Comparison of ENCODE assay signal across 15 mouse cellular contexts in genomic region chr2:151513525-151514285, GRCm38 (mm10). TPM values are rescaled to one million over a fixed set of nuclear protein-coding genes. Genes with fewer than 3 reads are reported as not detected.
DNase-seq lines count a peak whose midpoint lies in the region; ATAC-seq and TF ChIP-seq lines count a peak whose summit lies in the region.
"Had no signal": no experiment of that assay in that cellular context is flagged by ENCODE, and none has a peak within 500 bp of the region (broad histone marks: within the 10 kb centered on the region; RNA-seq: fewer than 3 reads in every experiment).

No protein-coding gene starts in this region.

- no peaks in the 10 kb centered on the region for H3K9me3 ChIP-seq in liver, embryonic 14.5 days (ENCODE audit: control insufficient read depth, low read length)
- no peaks in the 10 kb centered on the region for H3K9me3 ChIP-seq in liver, embryonic 11.5 days (ENCODE audit: control insufficient read depth, low read length)
- no peaks in the 10 kb centered on the region for H3K9me3 ChIP-seq in CH12.LX (replicated peaks; ENCODE audit: low read length)
- no peaks in the 10 kb centered on the region for H3K9me3 ChIP-seq in hindbrain, embryonic 11.5 days (ENCODE audit: control insufficient read depth, low read length)
- H3K9me3 ChIP-seq: forebrain, embryonic 12.5 days; limb, embryonic 10.5 days; megakaryocyte, embryonic 14.5 days had no signal

- in situ Hi-C loops in CH12.LX (cut with MboI; ENCODE audit: low pct_ligation_motif_present, low pct_unique_long_range_greater_than_20kb, low sequenced_read_pairs), result no loop called here

- 67% methylated on average over 3 of the region's 3 CpGs for WGBS in liver, embryonic 14.5 days (ENCODE audit: insufficient replicate concordance)
- 81% methylated on average over 3 of the region's 3 CpGs for WGBS in liver, embryonic 11.5 days
- 85% methylated on average over 3 of the region's 3 CpGs for WGBS in hindbrain, embryonic 11.5 days

- H3K27me3 ChIP-seq in liver, embryonic 14.5 days (ENCODE audit: control insufficient read depth, insufficient read depth, low read length), result no peaks in the 10 kb centered on the region
- no peaks in the 10 kb centered on the region for H3K27me3 ChIP-seq in liver, embryonic 11.5 days (replicated peaks; ENCODE audit: control insufficient read depth, insufficient read depth, low read length)
- H3K27me3 ChIP-seq in CH12.LX (replicated peaks), result no peaks in the 10 kb centered on the region
- H3K27me3 ChIP-seq in hindbrain, embryonic 11.5 days (ENCODE audit: control insufficient read depth, insufficient read depth, low read length), result no peaks in the 10 kb centered on the region
- H3K27me3 ChIP-seq: forebrain, embryonic 12.5 days; megakaryocyte, embryonic 14.5 days had no signal

- dilution Hi-C loops in CH12.LX (cut with MboI; ENCODE audit: extremely low pct_ligation_motif_present, extremely low pct_unique_long_range_greater_than_20kb, low sequenced_read_pairs), result no loop called here

- peak; percentile 9; the same call in 1 of the 2 replicates for TF ChIP-seq CTCF in liver, embryonic 14.5 days (IDR thresholded peaks at IDR 0.05; ENCODE audit: low read depth)
- peak in 1 of 2 experiments; percentile 15; a peak in 1 of 4 replicates for TF ChIP-seq CTCF in CH12.LX (conservative IDR thresholded peaks at IDR 0.05 in 1 of 2, IDR thresholded peaks at IDR 0.05 in 1 of 2; ENCODE audit: low read depth in 2 of 2, low read length in 2 of 2)

- H3K27ac ChIP-seq in liver, embryonic 14.5 days, result no peak overlapping the region
- no peak overlapping the region for H3K27ac ChIP-seq in liver, embryonic 11.5 days (ENCODE audit: low read depth, low read length)
- H3K27ac ChIP-seq in CH12.LX (ENCODE audit: insufficient read depth, low read depth), result peak overlapping the region; percentile 90; the same call in 1 of the 2 replicates
- no peak overlapping the region for H3K27ac ChIP-seq in hindbrain, embryonic 11.5 days (ENCODE audit: low read depth, low read length)
- H3K27ac ChIP-seq: forebrain, embryonic 12.5 days; limb, embryonic 10.5 days had no signal

- H3K4me1 ChIP-seq in liver, embryonic 14.5 days (replicated peaks; ENCODE audit: control insufficient read depth in 2 of 2, insufficient read depth in 2 of 2, low read length in 1 of 2), result no peaks in the 10 kb centered on the region
- no peaks in the 10 kb centered on the region for H3K4me1 ChIP-seq in liver, embryonic 11.5 days (replicated peaks; ENCODE audit: control insufficient read depth, insufficient read depth, low read length)
- peaks cover 32 to 35% of the 10 kb centered on the region in 2 experiments for H3K4me1 ChIP-seq in CH12.LX (ENCODE audit: control insufficient read depth in 1 of 2, insufficient read depth in 2 of 2)
- no peaks in the 10 kb centered on the region for H3K4me1 ChIP-seq in hindbrain, embryonic 11.5 days (replicated peaks; ENCODE audit: control insufficient read depth, insufficient read depth, low read length)
- H3K4me1 ChIP-seq: forebrain, embryonic 12.5 days; limb, embryonic 10.5 days had no signal

- H3K79me2 ChIP-seq in CH12.LX (replicated peaks; ENCODE audit: control insufficient read depth, extremely low read depth, insufficient read depth, poor library complexity, severe bottlenecking), result no peaks in the 10 kb centered on the region

- TF ChIP-seq RAD21 in CH12.LX (IDR thresholded peaks at IDR 0.05; ENCODE audit: low read depth, low read length), result peak; percentile 12

- peak; percentile 61 to 85 for DNase-seq in frontal cortex, adult 2 months (ENCODE audit: extremely low spot score in 1 of 2, low spot score in 1 of 2)
- no peak for DNase-seq in frontal cortex, postnatal 10 days (ENCODE audit: low spot score in 2 of 2)
- no peak for DNase-seq in liver, embryonic 14.5 days (ENCODE audit: low read depth in 3 of 3, low spot score in 3 of 3)
- DNase-seq in liver, embryonic 11.5 days (ENCODE audit: low spot score), result no peak
- DNase-seq in CH12.LX (ENCODE audit: extremely low read depth), result no peak
- peak; percentile 28 to 68 for DNase-seq in left cerebral cortex, adult 8-10 months (ENCODE audit: low spot score in 2 of 2)
- no peak for DNase-seq in spleen, postnatal 10 days (ENCODE audit: low spot score in 2 of 2)
- DNase-seq in hindbrain, embryonic 11.5 days (ENCODE audit: low spot score), result no peak
- DNase-seq: embryo, embryonic 11 days had no signal

- no peak overlapping the region for H3K4me2 ChIP-seq in liver, embryonic 14.5 days (ENCODE audit: low read depth)
- no peak overlapping the region for H3K4me2 ChIP-seq in liver, embryonic 11.5 days
- H3K4me2 ChIP-seq in CH12.LX (ENCODE audit: insufficient read depth, low read depth, poor library complexity, severe bottlenecking), result no peak overlapping the region
- H3K4me2 ChIP-seq in hindbrain, embryonic 11.5 days (replicated peaks; ENCODE audit: low read depth, low read length), result no peak overlapping the region
- H3K4me2 ChIP-seq: forebrain, embryonic 12.5 days; heart, embryonic 11.5 days had no signal

- TF ChIP-seq POLR2A in CH12.LX (IDR thresholded peaks at IDR 0.05; ENCODE audit: low read depth, low read length), result no peak

- no peak for TF ChIP-seq EP300 in liver, embryonic 14.5 days (IDR thresholded peaks at IDR 0.05; ENCODE audit: low read depth)
- no peak for TF ChIP-seq EP300 in CH12.LX (IDR thresholded peaks at IDR 0.05; ENCODE audit: low read length)

- peaks cover 17% of the 10 kb centered on the region for H3K36me3 ChIP-seq in liver, embryonic 14.5 days (replicated peaks; ENCODE audit: control insufficient read depth, insufficient read depth, low read depth)
- peaks cover 34% of the 10 kb centered on the region for H3K36me3 ChIP-seq in liver, embryonic 11.5 days (ENCODE audit: control insufficient read depth, insufficient read depth, low read length)
- peaks cover 44 to 86% of the 10 kb centered on the region in 2 experiments for H3K36me3 ChIP-seq in CH12.LX (replicated peaks in 1 of 2; ENCODE audit: control insufficient read depth in 1 of 2, insufficient read depth in 1 of 2, low read length in 1 of 2)
- H3K36me3 ChIP-seq in hindbrain, embryonic 11.5 days (ENCODE audit: control insufficient read depth, insufficient read depth, low read length), result peaks cover 12% of the 10 kb centered on the region; the same call in 1 of the 2 replicates

- no peak overlapping the region for H3K4me3 ChIP-seq in liver, embryonic 14.5 days (ENCODE audit: insufficient read depth in 1 of 2, low read depth in 2 of 2, low read length in 2 of 2)
- no peak overlapping the region for H3K4me3 ChIP-seq in liver, embryonic 11.5 days (ENCODE audit: low read depth, low read length)
- no peak overlapping the region for H3K4me3 ChIP-seq in CH12.LX (replicated peaks in 1 of 3; ENCODE audit: low read depth in 2 of 3, low read length in 2 of 3, poor library complexity in 1 of 3)
- no peak overlapping the region for H3K4me3 ChIP-seq in hindbrain, embryonic 11.5 days (ENCODE audit: low read depth, low read length)
- H3K4me3 ChIP-seq: forebrain, embryonic 12.5 days; limb, embryonic 10.5 days; megakaryocyte, embryonic 14.5 days had no signal

- no peak for ATAC-seq in liver, embryonic 14.5 days (ENCODE audit: insufficient read depth)
- no peak for ATAC-seq in liver, embryonic 11.5 days (replicated peaks; ENCODE audit: low FRiP score)
- ATAC-seq in hindbrain, embryonic 11.5 days (ENCODE audit: low FRiP score), result no peak
- ATAC-seq: inflammation-experienced regulatory T-cells, adult 6 months had no signal

- H3K9ac ChIP-seq in liver, embryonic 14.5 days (replicated peaks), result no peak overlapping the region
- H3K9ac ChIP-seq in liver, embryonic 11.5 days (ENCODE audit: low read depth, low read length), result no peak overlapping the region
- no peak overlapping the region for H3K9ac ChIP-seq in CH12.LX (ENCODE audit: insufficient read depth, low read depth)
- H3K9ac ChIP-seq in hindbrain, embryonic 11.5 days (ENCODE audit: low read depth, low read length), result no peak overlapping the region
- H3K9ac ChIP-seq: forebrain, embryonic 12.5 days had no signal

RNA-seq across cellular contexts. Expression of gene Nsfl1c, which starts 19.7 kb away (rescaled TPM):
- polyA plus RNA-seq in frontal cortex, adult 2 months (2012; rRNA removed), result 149 and 154 TPM in 2 replicates
- 37.1 and 53.2 TPM in 2 replicates for polyA plus RNA-seq in liver, embryonic 14.5 days (2012; rRNA removed)
- 64.6 and 67.2 TPM in 2 replicates for polyA plus RNA-seq in liver, embryonic 14.5 days (2014; fragmentation: Nextera tagmentation; extraction: Ambion mirVana)
- polyA plus RNA-seq in liver, embryonic 11.5 days (2014; fragmentation: Nextera tagmentation; extraction: Ambion mirVana), result 193 and 198 TPM in 2 replicates
- total RNA-seq in CH12.LX (2012; rRNA removed), result 165 and 191 TPM in 2 replicates
- total RNA-seq in CH12.LX (2014; rRNA removed), result 84.8 and 87.8 TPM in 2 replicates
- 231 and 263 TPM in 2 replicates for polyA plus RNA-seq in CH12.LX (2012; ENCODE audit: insufficient read length, low read depth)
- 100 to 1,000 TPM; 145 to 167 (median 156) TPM for total RNA-seq in left cerebral cortex, adult 8-10 months (2022)
- 294 and 295 TPM in 2 replicates for polyA plus RNA-seq in hindbrain, embryonic 11.5 days (2014; fragmentation: Nextera tagmentation; extraction: Ambion mirVana)

RNA-seq across cellular contexts. Expression of gene Fkbp1a, which starts 28.6 kb away (rescaled TPM):
- polyA plus RNA-seq in frontal cortex, adult 2 months (2012; rRNA removed), result 388 and 462 TPM in 2 replicates
- polyA plus RNA-seq in liver, embryonic 14.5 days (2012; rRNA removed), result 30.5 and 36.5 TPM in 2 replicates
- 128 and 140 TPM in 2 replicates for polyA plus RNA-seq in liver, embryonic 14.5 days (2014; fragmentation: Nextera tagmentation; extraction: Ambion mirVana)
- polyA plus RNA-seq in liver, embryonic 11.5 days (2014; fragmentation: Nextera tagmentation; extraction: Ambion mirVana), result 428 and 455 TPM in 2 replicates
- total RNA-seq in CH12.LX (2012; rRNA removed) (48.3 and 64.5 TPM in 2 replicates), CH12.LX (2014; rRNA removed) (71.1 and 76.5 TPM in 2 replicates)
- polyA plus RNA-seq in CH12.LX (2012; ENCODE audit: insufficient read length, low read depth), result 369 and 388 TPM in 2 replicates
- 100 to 1,000 TPM; 699 to 783 (median 759) TPM for total RNA-seq in left cerebral cortex, adult 8-10 months (2022)
- polyA plus RNA-seq in hindbrain, embryonic 11.5 days (2014; fragmentation: Nextera tagmentation; extraction: Ambion mirVana), result 610 and 637 TPM in 2 replicates

RNA-seq across cellular contexts. Expression of gene 4921509C19Rik, which starts 37.8 kb away (rescaled TPM):
- not detected in 2 replicates for polyA plus RNA-seq in frontal cortex, adult 2 months (2012; rRNA removed)
- polyA plus RNA-seq in liver, embryonic 14.5 days (2012; rRNA removed), result not detected in 2 replicates
- not detected in 2 replicates for polyA plus RNA-seq in liver, embryonic 14.5 days (2014; fragmentation: Nextera tagmentation; extraction: Ambion mirVana)
- polyA plus RNA-seq in liver, embryonic 11.5 days (2014; fragmentation: Nextera tagmentation; extraction: Ambion mirVana), result not detected in 2 replicates
- total RNA-seq in CH12.LX (2012; rRNA removed) (not detected in 2 replicates), CH12.LX (2014; rRNA removed) (not detected in 2 replicates)
- not detected in 2 replicates for polyA plus RNA-seq in CH12.LX (2012; ENCODE audit: insufficient read length, low read depth)
- total RNA-seq in left cerebral cortex, adult 8-10 months (2022), result not detected
- polyA plus RNA-seq in hindbrain, embryonic 11.5 days (2014; fragmentation: Nextera tagmentation; extraction: Ambion mirVana), result not detected in 2 replicates
- total RNA-seq: neutrophil, adult 5-6 weeks had no signal
- polyA plus RNA-seq: forebrain, embryonic 12.5 days; heart, embryonic 11.5 days; inflammation-experienced regulatory T-cells, adult 6 months; limb, embryonic 10.5 days had no signal

RNA-seq across cellular contexts. Expression of gene Sdcbp2, which starts 58.7 kb away (rescaled TPM):
- polyA plus RNA-seq in frontal cortex, adult 2 months (2012; rRNA removed), result 1.8 TPM in 2 replicates
- polyA plus RNA-seq in liver, embryonic 14.5 days (2012; rRNA removed), result 0.22 and 0.29 TPM in 2 replicates
- 0.06 and 0.13 TPM in 2 replicates for polyA plus RNA-seq in liver, embryonic 14.5 days (2014; fragmentation: Nextera tagmentation; extraction: Ambion mirVana)
- 0.60 TPM in 1 of 2 replicates, not detected in the other for polyA plus RNA-seq in liver, embryonic 11.5 days (2014; fragmentation: Nextera tagmentation; extraction: Ambion mirVana)
- total RNA-seq in CH12.LX (2012; rRNA removed) (1.4 and 2.3 TPM in 2 replicates), CH12.LX (2014; rRNA removed) (1.4 and 2.4 TPM in 2 replicates)
- polyA plus RNA-seq in CH12.LX (2012; ENCODE audit: insufficient read length, low read depth), result 0.93 and 1.1 TPM in 2 replicates
- total RNA-seq in left cerebral cortex, adult 8-10 months (2022), result 1 to 10 TPM; 1.3 to 3.2 (median 2.4) TPM
- 0.94 and 1.4 TPM in 2 replicates for polyA plus RNA-seq in hindbrain, embryonic 11.5 days (2014; fragmentation: Nextera tagmentation; extraction: Ambion mirVana)

Comparison
In these comparisons a context has a peak if more than half of its experiments do, and no peak if none do; other contexts are left out.
1. DNase-seq: peak in frontal cortex, adult 2 months (2 of 2) and left cerebral cortex, adult 8-10 months (2 of 2); none in frontal cortex, postnatal 10 days (0 of 2), liver, embryonic 14.5 days (0 of 3), liver, embryonic 11.5 days (single experiment), CH12.LX (single experiment), spleen, postnatal 10 days (0 of 2) and hindbrain, embryonic 11.5 days (single experiment).